Mouse (Mus musculus) heart, embryonic 13.5 days (tissue): ENCODE measurements at regions not wholly inside any gene's neighbourhood (a gene's known extent, or its start where the extent isn't known, plus 50 kb on each side); places are given as distances from the start of the nearest gene placed in this dataset.

Source experiments
- ATAC-seq: fragments of 200-750 bp; cut with Nextera tagmentation; 2 replicates; pipeline ENCODE4 v1.8.0; 2017; ENCODE audit warnings: moderate TSS enrichment; ENCODE audit not compliant: insufficient number of reproducible peaks, low FRiP score, low TSS enrichment; ENCODE audit errors: extremely low read depth
- H3K27ac ChIP-seq: fragments of 300-500 bp; sonication (generic); replicated peaks from 2 replicates; pipeline ENCODE4 v1.5.1; 2015; ENCODE audit warnings: moderate library complexity, mild to moderate bottlenecking, inconsistent platforms
- H3K27me3 ChIP-seq: fragments of 300-500 bp; sonication (generic); replicated peaks from 2 replicates; pipeline ENCODE4 v1.6.1; 2015; ENCODE audit warnings: mild to moderate bottlenecking, inconsistent platforms
- H3K36me3 ChIP-seq: fragments of 300-500 bp; sonication (generic); 2 replicates; pipeline ENCODE4 v1.6.1; 2015; ENCODE audit warnings: mild to moderate bottlenecking, inconsistent platforms
- H3K4me1 ChIP-seq: fragments of 300-500 bp; sonication (generic); 2 replicates; pipeline ENCODE4 v1.6.1; 2015; ENCODE audit warnings: inconsistent platforms
- H3K4me2 ChIP-seq: fragments of 300-500 bp; sonication (generic); 2 replicates; pipeline ENCODE4 v1.6.1; 2015; ENCODE audit warnings: inconsistent platforms, mild to moderate bottlenecking, moderate library complexity
- H3K4me3 ChIP-seq: fragments of 300-500 bp; sonication (generic); 2 replicates; pipeline ENCODE4 v1.5.1; 2015; ENCODE audit warnings: moderate library complexity, mild to moderate bottlenecking, inconsistent platforms
- H3K9ac ChIP-seq: fragments of 300-500 bp; sonication (generic); 2 replicates; pipeline ENCODE4 v1.6.1; 2015; ENCODE audit warnings: inconsistent platforms, mild to moderate bottlenecking, moderate library complexity
- H3K9me3 ChIP-seq: fragments of 300-500 bp; sonication (generic); 2 replicates; pipeline ENCODE4 v1.6.1; 2016; ENCODE audit warnings: inconsistent platforms
- WGBS: fragments of 180-500 bp; shearing (Covaris S2); methylation state at CpG from one replicate; pipeline ENCODE4 v1.1.7; 2015; ENCODE audit warnings: mixed read lengths; 5-methylcytosine and 5-hydroxymethylcytosine counted together

- H3K4me1 ChIP-seq: no peaks in the 10 kb centered on the region
- no peak overlapping the region for H3K9ac ChIP-seq
- no peaks in the 10 kb centered on the region for H3K27me3 ChIP-seq
- no peak overlapping the region for H3K4me2 ChIP-seq
- no peak for ATAC-seq
- no peaks in the 10 kb centered on the region for H3K36me3 ChIP-seq
- no peak overlapping the region for H3K4me3 ChIP-seq
- H3K9me3 ChIP-seq: no peaks in the 10 kb centered on the region; the same call in 1 of the 2 replicates
- 73% methylated on average over 7 of the region's 7 CpGs for WGBS
- no peak overlapping the region for H3K27ac ChIP-seq
Measured at GRCm38 (mm10) chr10:111815821-111816599, 156.5 kb upstream of the Krr1 start.

GRCm38 (mm10) chr10:111819755-111820451 lies 152.6 kb upstream of the Krr1 start:
- H3K4me3 ChIP-seq: no peak overlapping the region
- no peaks in the 10 kb centered on the region for H3K36me3 ChIP-seq
- H3K4me2 ChIP-seq: no peak overlapping the region
- no peak for ATAC-seq
- no peaks in the 10 kb centered on the region for H3K27me3 ChIP-seq
- H3K4me1 ChIP-seq: no peaks in the 10 kb centered on the region
- no peak overlapping the region for H3K9ac ChIP-seq
- H3K9me3 ChIP-seq: no peaks in the 10 kb centered on the region; the same call in 1 of the 2 replicates
- no peak overlapping the region for H3K27ac ChIP-seq
- WGBS: 88% methylated on average over 8 of the region's 8 CpGs

GRCm38 (mm10) chr10:111824820-111825219 lies 147.6 kb upstream of the Krr1 start:
- H3K9ac ChIP-seq: no peak overlapping the region
- no peak for ATAC-seq

GRCm38 (mm10) chr10:111826033-111826754 lies 146.3 kb upstream of the Krr1 start:
- Histone ChIP-seq H3K9me3 (no peaks in the 10 kb centered on the region), H3K4me3 (no peak overlapping the region), H3K4me1 (peaks cover 22% of the 10 kb centered on the region), H3K36me3 (no peaks in the 10 kb centered on the region), H3K27me3 (no peaks in the 10 kb centered on the region), H3K9ac (no peak overlapping the region), H3K27ac (peak overlapping the region; percentile 36; the same call in 1 of the 2 replicates), H3K4me2 (peak overlapping the region; percentile 18; the same call in 1 of the 2 replicates)
- WGBS: 55% methylated on average over 4 of the region's 4 CpGs
- no peak for ATAC-seq

More at GRCm38 (mm10) chr10:111824820-111825219, 147.6 kb upstream of the Krr1 start:
- H3K27me3 ChIP-seq: no peaks in the 10 kb centered on the region
- H3K9me3 ChIP-seq: no peaks in the 10 kb centered on the region; the same call in 1 of the 2 replicates
- peaks cover 22% of the 10 kb centered on the region for H3K4me1 ChIP-seq
- no peak overlapping the region for H3K27ac ChIP-seq
- no peak overlapping the region for H3K4me2 ChIP-seq
- no peak overlapping the region for H3K4me3 ChIP-seq
- WGBS: 72% methylated on average over 4 of the region's 4 CpGs
- no peaks in the 10 kb centered on the region for H3K36me3 ChIP-seq

GRCm38 (mm10) chr10:111827246-111827645 lies 145.2 kb upstream of the Krr1 start:
- Histone ChIP-seq H3K36me3 (no peaks in the 10 kb centered on the region), H3K9ac (no peak overlapping the region), H3K4me2 (no peak overlapping the region), H3K4me3 (no peak overlapping the region), H3K27me3 (no peaks in the 10 kb centered on the region), H3K27ac (0 out of 2 replicates have a peak overlapping the region, but pooled peaks have one; percentile 36), H3K4me1 (peaks cover 22% of the 10 kb centered on the region), H3K9me3 (no peaks in the 10 kb centered on the region)
- WGBS: 35% methylated on average over 3 of the region's 3 CpGs
- ATAC-seq: no peak

- Histone ChIP-seq H3K27me3 (no peaks in the 10 kb centered on the region), H3K9ac (no peak overlapping the region), H3K4me3 (no peak overlapping the region), H3K4me2 (no peak overlapping the region), H3K36me3 (no peaks in the 10 kb centered on the region), H3K9me3 (no peaks in the 10 kb centered on the region), H3K4me1 (peaks cover 22% of the 10 kb centered on the region), H3K27ac (no peak overlapping the region)
- no peak for ATAC-seq
- 86% methylated on average over 4 of the region's 4 CpGs for WGBS
Measured at GRCm38 (mm10) chr10:111827930-111828329, 144.5 kb upstream of the Krr1 start.

- no peak overlapping the region for H3K9ac ChIP-seq
- WGBS: 82% methylated on average over 4 of the region's 4 CpGs
- H3K36me3 ChIP-seq: no peaks in the 10 kb centered on the region
- H3K27ac ChIP-seq: no peak overlapping the region
- H3K4me2 ChIP-seq: no peak overlapping the region
- ATAC-seq: no peak
- H3K4me3 ChIP-seq: no peak overlapping the region
- no peaks in the 10 kb centered on the region for H3K9me3 ChIP-seq
- H3K4me1 ChIP-seq: peaks cover 22% of the 10 kb centered on the region
- no peaks in the 10 kb centered on the region for H3K27me3 ChIP-seq
Measured at GRCm38 (mm10) chr10:111828610-111829009, 143.9 kb upstream of the Krr1 start.

- ATAC-seq: no peak
- Histone ChIP-seq H3K9me3 (no peaks in the 10 kb centered on the region), H3K27me3 (no peaks in the 10 kb centered on the region), H3K4me1 (peaks cover 22% of the 10 kb centered on the region), H3K4me3 (no peak overlapping the region), H3K9ac (no peak overlapping the region), H3K36me3 (no peaks in the 10 kb centered on the region), H3K4me2 (no peak overlapping the region), H3K27ac (no peak overlapping the region)
- WGBS: 75% methylated on average over 2 of the region's 2 CpGs
Measured at GRCm38 (mm10) chr10:111829291-111829690, 143.2 kb upstream of the Krr1 start.

- Histone ChIP-seq H3K36me3 (no peaks in the 10 kb centered on the region), H3K4me3 (no peak overlapping the region), H3K4me2 (no peak overlapping the region), H3K9me3 (no peaks in the 10 kb centered on the region), H3K4me1 (peaks cover 18% of the 10 kb centered on the region), H3K27me3 (no peaks in the 10 kb centered on the region), H3K27ac (no peak overlapping the region), H3K9ac (no peak overlapping the region)
- no peak for ATAC-seq
- 43% methylated on average over 1 of the region's 1 CpGs for WGBS
Measured at GRCm38 (mm10) chr10:111831105-111831504, 141.4 kb upstream of the Krr1 start.

GRCm38 (mm10) chr10:111833611-111834010 lies 138.9 kb upstream of the Krr1 start:
- Histone ChIP-seq H3K27ac (no peak overlapping the region), H3K27me3 (no peaks in the 10 kb centered on the region), H3K4me2 (no peak overlapping the region), H3K36me3 (no peaks in the 10 kb centered on the region), H3K4me1 (0 out of 2 replicates have a peak, but pooled peaks cover 3% of the 10 kb centered on the region), H3K9ac (no peak overlapping the region), H3K4me3 (no peak overlapping the region), H3K9me3 (no peaks in the 10 kb centered on the region)
- no peak for ATAC-seq
- WGBS: 76% methylated on average over 2 of the region's 2 CpGs

GRCm38 (mm10) chr10:111834280-111834679 lies 138.2 kb upstream of the Krr1 start:
- Histone ChIP-seq H3K36me3 (no peaks in the 10 kb centered on the region), H3K4me1 (0 out of 2 replicates have a peak, but pooled peaks cover 3% of the 10 kb centered on the region), H3K4me3 (no peak overlapping the region), H3K9ac (no peak overlapping the region), H3K9me3 (no peaks in the 10 kb centered on the region), H3K27ac (no peak overlapping the region), H3K4me2 (no peak overlapping the region), H3K27me3 (no peaks in the 10 kb centered on the region)
- no peak for ATAC-seq
- WGBS: 40% methylated on average over 5 of the region's 5 CpGs
